Mouse (Mus musculus) brain, embryonic 14.5 days (tissue): ENCODE data around the gene Zfp969.
"Not testable (repeated sequence)": the region's sequence is repeated elsewhere in the genome, so short reads cannot be mapped to it uniquely, and the experiment has no call there.

Source experiments
- CTCF ChIP-seq: fragments of 200-500 bp; IDR thresholded peaks from 2 replicates; pipeline ENCODE4 v1.5.1; 2012; ENCODE audit warnings: inconsistent platforms, mild to moderate bottlenecking, moderate library complexity, borderline replicate concordance; ENCODE audit not compliant: insufficient read depth, insufficient read length; ENCODE audit errors: extremely low read depth
- POLR2A ChIP-seq: fragments of 200-500 bp; IDR thresholded peaks from 2 replicates; pipeline ENCODE4 v1.6.1; 2012; ENCODE audit warnings: mild to moderate bottlenecking, inconsistent platforms, borderline replicate concordance; ENCODE audit not compliant: poor library complexity, insufficient read depth, insufficient read length, severe bottlenecking; ENCODE audit errors: extremely low read depth

DNA sequence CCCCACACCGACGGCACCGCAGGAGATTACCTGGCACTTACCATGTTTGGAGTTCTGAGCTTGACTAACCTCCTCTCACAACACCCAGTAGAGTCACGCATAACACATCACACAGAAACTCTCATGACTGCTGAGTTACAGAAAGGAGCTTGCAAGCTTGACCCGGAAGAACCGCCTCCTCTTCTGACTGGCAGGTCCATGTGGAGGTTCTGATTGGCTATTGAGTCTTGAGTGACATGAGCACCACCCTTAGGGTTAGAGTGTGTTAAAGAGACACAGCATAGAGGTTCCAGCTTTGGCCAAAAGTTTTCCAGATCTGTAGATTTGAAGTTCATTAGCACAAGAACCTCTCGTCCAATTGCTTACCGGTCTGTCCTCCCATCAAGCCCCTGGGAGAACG lies at the start of gene Zfp969:
- TF ChIP-seq CTCF, POLR2A: not testable (repeated sequence)
